Mouse (Mus musculus) C2C12 (cell line): ENCODE data around the gene Aire.
A peak's percentile ranks its signal among the peaks of the same experiment; 100 is the strongest.

Source experiments
- CTCF ChIP-seq: IDR thresholded peaks from one replicate; pipeline ENCODE4 v1.5.1; 2011; ENCODE audit not compliant: control insufficient read depth, insufficient read depth, insufficient read length
- FOSL1 ChIP-seq: IDR thresholded peaks from one replicate; pipeline ENCODE4 v1.8.0; 2011; ENCODE audit warnings: mild to moderate bottlenecking, low read length; ENCODE audit not compliant: poor library complexity, insufficient read depth, severe bottlenecking

DNA sequence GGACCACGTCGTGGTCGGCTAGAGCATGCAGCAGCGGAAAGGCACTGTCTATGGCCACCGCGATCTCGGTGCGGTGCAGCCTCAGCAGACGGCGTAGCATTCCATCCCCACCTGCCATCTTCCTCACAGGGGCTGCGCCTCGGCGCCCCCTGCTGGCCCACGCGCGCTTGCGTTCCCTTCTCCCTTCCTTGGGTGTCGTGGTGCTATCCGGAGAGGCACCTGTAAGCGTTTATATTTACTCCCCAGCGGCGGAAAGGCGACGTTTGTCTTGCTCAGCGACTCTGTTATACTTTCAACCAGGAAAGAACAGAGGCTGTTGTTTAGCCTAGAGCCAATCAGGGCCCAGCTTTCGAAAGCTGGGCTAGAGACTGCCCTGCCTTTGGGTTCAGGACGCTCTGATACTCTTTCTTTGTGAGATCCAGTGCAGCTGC is at the start of gene Aire:
- TF ChIP-seq CTCF: peak; percentile 68
- no peak for TF ChIP-seq FOSL1
